Mouse (Mus musculus) liver, embryonic 15.5 days (tissue): ENCODE data around the gene Pgpep1l. TPM values are rescaled to one million over a fixed set of nuclear protein-coding genes. Genes with fewer than 3 reads are reported as not detected.

ENCODE experiments used
- polyA plus RNA-seq: library from polyadenylated mRNA; unstranded; fragments of >200 nt; fragmentation: Nextera tagmentation; extraction: Ambion mirVana; gene quantifications from 2 replicates; pipeline ENCODE4 v1.2.1, GENCODE M21; 2015

Gene Pgpep1l
- polyA plus RNA-seq, 1 experiment from 2014 or later, result not detected

Other genes starting within 250 kb of the Pgpep1l start
- 0.48 and 0.53 TPM in 2 replicates for gene Fam169b, start 9.6 kb upstream of the Pgpep1l start, polyA plus RNA-seq